Mouse (Mus musculus) testis, postnatal 14 days (tissue): ENCODE data around the gene Hivep3.

Source experiments
- DNase-seq: peaks from one replicate; pipeline ENCODE4 v3.0.0; 2021; ENCODE audit warnings: low spot score

Gene Hivep3

DNA sequence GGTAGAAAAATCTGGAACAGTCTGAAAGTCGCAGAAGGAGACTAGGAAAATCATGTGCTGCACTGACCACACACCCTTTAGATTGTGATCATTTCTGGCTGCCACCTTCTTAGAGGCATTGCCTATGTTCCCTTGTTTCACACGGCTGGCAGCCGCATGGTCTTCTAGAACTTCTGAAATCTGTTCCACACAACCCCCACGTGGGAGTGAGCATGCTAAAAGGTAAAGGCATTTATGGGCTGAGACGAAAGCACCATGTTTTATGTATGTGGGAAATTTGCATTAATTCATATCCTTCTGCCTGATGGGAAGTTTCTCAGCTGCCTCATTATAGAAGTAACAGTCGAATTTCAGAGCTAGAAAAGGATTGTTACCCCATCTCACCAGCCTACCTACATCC lies 140.4 kb downstream of the Hivep3 start:
- no peak for DNase-seq

DNA sequence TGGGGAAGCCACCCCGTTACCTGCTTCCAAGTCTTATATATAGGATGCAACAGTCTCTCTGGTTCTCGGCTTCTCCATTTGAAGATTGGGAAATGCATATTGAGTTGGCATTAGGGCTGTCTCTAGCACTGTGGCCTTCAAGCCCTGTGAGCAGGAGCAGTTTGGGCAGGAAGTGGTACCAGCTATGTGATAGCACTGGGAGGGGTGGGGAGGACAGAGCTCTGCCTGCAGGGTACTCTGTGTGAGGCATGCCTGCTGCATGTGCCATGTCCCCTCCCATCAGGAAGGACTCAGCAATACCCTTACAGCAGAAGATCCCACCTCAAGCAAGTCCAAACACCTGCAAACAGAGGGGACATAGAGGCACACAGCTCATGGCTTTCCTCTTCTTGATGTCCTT lies 142.0 kb downstream of the Hivep3 start:
- no peak for DNase-seq

DNA sequence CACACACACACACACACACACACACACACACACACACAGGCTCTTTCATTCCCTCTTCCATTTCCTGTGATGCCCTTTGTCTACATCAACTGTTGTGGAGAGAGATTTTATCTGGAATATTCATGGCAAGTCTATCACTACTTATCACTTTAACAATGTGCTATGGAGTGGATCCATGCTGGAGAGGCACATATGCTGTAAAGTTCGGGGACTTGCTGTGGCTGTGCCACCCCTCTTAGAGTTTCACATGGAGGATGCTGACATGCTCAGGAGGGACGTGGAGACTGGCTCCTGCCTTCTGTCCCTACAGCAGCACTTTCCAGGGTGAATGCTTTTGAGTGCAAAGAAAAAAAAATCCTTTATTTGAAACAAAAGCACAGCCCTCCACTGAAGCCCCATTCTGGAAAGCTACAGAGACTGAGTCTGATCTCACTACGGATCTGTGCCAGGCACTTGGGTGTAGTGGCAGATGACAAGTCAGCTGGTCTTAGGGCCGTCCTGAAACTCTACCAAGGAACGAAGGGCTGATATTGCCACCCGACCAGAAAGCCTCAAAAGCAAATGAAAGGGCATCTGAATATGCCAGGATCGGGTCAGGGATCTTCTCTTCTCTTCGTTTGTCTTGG lies 143.1 kb downstream of the Hivep3 start:
- DNase-seq: no peak

DNA sequence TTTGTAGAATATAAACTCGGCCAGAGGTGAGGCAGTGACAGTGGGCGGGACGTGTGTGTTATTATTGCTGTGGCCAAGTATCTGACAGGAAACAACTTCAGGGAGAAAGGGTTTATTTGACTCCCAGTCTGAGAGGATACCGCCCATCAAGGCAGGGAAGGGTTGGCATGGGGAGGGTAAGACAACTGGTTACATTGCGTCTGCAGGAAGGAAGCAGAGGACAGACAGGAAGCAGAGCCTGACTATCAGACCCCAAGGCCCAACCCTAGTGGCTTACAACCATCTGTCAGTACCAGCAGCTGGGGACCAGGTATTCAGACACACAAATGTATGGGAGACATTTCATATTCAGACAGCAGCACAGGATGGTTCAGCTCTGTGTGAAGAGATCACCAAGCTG lies 144.6 kb downstream of the Hivep3 start:
- no peak for DNase-seq

DNA sequence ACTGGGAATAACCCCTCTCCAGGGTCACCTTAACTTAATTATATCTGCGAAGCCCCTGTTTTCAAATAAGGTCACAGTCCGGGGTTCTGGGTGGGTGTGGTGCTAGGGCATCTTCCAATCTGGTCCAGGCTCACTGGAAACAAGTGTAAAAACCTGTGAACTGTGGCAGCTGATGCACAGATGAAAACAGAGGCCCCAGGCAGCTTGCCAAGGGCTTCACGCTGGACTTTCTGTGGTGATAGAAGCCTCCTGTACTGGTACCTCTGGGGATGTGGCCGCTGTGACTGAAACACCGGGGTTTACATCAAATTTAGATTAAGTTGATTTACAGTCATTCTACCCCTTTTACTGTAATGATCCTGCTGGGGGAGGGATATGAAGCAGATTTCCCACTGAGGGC lies 146.1 kb downstream of the Hivep3 start:
- no peak for DNase-seq

DNA sequence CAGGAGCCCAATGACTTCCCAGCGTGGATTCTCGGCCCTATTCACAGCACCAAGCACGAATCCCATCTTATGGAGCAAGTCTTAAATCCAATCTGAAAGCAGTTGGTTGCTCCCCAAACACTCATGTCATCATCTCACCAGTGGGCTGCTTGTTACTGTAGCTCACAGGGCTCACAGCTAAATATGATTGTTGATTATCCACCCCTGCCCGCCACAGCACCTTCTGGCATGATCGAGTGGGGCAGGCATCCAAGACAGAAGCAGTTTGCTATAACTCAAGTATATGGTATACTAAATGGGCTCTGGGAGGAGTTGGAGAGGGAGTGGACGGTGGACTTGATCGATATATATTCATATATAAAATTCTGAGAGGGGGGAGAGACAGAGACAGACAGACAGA lies 146.7 kb downstream of the Hivep3 start:
- no peak for DNase-seq

DNA sequence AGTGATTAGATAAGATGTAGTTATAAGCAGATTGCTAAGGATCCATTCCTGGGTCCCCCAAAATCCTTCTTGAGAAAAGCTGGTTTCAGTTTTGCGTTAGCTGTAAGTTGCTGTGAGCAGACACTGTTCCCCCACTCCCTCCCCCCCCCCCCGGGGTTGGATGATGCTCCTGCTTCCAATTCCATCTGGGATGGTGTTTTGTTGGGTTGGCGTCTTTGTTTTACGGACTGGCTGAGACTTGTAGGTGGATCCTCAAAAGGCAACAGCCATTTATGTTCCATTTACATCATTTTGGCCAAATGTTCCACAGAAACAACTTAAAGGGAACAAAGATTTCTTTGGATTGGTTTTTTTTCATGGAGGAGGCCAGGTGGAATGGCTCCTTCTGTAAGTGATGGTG lies 147.7 kb downstream of the Hivep3 start:
- DNase-seq: no peak

DNA sequence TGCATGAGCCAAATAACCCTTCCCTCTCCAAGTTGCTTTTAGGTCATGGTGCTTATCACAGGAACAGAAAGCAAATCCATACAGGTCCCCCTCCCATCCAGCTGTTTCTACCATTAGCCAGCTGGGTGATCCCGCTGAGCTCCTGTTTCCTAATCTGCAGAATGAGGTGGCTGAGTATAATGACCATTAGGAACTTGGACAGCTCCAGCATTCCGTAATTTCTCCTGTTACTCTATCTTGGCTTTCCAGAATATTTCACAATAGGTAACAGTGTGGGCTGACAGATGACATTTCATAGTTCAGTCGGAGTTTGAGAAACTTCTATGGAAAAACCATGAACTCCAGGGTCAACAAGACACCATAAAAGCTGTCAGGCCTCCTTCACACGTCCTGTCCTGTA lies 148.8 kb downstream of the Hivep3 start:
- no peak for DNase-seq

DNA sequence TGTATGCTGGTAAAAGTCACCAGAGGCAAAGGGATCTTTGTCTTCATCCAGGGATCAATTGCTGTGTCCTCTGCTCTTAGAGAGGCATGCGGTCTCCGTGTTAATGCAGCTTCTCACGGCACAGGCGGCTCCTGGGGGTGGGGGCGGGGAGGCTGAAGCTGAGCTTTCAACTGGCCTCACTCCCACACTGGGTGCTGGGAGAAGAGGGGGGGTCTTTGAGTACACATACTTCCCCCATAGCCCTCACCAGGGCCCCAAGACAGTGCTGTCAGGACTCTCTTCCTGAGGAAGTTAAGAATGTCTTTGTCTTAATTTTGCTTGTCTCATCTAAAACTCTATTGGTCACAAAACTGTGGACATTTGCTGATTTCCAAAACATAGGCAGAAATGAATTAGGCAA lies 149.2 kb downstream of the Hivep3 start:
- DNase-seq: no peak

DNA sequence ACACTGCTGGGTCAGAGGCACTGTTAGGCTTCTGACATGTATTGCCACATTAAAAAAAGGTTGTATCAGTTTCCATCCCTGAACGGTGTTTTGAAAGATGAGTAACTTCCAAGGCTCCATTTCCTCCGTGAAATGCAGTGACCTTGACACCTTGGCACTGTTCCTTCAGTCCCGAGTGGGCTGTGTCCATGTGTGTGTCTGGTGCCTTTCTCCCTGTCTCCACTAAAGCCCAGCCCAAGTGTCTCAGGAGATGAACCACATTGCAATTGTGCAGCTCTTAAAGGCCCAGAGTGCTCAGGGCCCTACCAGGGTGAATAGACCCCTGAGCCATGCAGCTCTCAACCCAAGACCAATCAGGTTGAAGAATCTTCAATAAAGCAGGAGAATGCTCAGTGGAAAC lies 153.0 kb downstream of the Hivep3 start:
- DNase-seq: no peak

DNA sequence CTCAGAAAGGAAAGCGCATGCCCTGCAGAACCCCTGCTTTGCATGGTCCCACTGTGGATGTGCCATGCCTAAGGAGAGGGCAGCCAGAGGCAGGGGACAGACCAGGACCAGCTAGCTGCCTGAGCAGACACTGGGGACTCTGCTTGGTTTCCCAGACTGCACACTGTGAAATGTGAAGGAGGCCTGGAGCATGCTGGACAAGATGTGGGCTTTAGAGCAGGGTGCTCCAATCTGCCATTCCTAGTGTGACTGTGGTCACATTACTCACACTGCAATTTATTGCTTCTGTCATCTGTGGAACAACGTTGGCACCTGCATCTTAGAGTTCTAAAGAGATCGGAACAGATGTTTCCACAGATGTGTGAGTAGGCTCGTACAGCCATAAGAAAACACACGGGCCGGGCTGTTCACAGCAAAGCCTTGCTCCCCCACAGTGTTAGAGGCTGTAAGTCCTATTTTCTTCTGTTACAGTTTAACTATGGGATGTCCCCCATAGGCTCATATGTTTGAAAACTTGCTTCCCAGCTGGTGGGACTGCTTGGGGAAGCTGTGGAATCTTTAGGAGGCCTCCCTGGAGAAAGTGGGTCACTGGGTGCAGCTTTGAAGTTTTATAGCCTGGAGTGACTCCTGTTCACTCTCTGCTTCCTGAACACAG lies 154.1 kb downstream of the Hivep3 start:
- DNase-seq: no peak

DNA sequence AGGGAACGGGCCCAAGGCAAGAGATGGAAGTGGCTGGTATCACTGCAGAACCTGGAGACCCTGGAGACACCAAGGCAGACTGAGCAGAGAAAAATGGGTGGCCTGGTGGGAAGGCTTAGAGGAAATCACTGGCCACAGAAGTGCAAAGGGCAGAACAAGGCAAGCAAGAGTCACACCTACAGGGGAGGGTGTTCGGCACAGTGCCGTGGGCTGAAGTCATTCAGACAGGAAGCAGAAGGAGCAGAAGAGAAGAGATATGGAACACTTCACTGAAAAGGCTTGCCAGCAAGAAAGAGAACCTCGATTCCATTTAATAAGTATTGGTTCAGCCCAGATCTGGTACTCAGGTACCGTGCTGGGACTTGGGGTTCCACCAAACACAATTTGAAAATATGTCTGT lies 156.2 kb downstream of the Hivep3 start:
- no peak for DNase-seq

DNA sequence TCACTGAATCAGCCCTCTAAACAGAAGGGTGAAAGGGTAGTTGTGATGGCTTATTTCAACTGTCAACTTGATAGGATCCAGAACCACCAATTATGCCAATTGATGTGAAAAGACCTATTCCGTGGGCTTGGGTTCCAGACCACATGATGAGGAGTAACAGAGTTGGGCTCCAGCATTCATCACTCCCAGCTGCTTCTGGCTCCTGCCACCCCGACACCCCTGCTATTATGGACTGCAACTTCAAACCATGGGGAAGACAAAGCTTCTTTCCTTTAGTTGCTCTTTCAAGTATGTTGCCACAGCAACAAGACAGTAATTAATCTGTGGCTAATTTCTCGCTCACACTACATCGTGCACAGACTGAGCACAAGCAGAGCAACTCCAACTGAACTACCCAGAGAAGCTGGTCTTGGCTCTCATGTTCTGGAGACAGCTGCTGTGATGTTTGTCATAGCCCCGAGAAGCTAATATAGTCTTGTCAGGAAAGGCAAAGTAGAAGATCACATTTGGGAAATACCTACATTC lies 159.7 kb downstream of the Hivep3 start:
- DNase-seq: no peak

DNA sequence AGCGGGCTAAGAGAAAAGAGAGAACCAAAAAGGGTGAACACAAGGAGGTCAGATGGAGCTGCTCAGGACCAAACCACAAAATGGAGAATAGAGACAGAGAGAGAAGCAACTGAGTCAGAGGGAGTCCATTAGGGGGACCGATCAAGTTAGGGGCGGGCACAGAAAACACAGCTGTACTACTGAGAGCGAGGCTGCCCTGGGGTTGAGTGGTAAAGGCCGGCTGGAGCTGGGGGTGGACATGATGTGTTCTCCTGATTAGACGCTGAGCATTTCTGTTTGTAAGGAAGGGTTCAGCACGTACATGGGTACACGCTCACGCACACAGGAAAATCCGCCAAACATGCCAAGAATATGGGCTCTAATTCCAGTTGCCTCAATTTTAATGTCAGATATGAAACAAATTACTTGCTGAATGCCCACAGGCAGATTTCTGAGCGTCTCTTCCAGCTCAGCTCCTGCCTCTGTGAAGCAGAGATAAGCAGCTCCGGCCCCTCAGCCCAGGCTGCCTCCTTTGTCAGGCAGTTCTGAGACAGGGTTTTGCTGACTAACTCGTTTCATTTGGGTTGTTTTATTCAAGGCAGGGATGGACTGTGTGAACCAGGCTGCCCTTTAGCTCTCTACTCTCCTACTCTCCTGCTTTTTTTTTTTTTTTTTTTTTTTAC lies 161.3 kb downstream of the Hivep3 start:
- no peak for DNase-seq

DNA sequence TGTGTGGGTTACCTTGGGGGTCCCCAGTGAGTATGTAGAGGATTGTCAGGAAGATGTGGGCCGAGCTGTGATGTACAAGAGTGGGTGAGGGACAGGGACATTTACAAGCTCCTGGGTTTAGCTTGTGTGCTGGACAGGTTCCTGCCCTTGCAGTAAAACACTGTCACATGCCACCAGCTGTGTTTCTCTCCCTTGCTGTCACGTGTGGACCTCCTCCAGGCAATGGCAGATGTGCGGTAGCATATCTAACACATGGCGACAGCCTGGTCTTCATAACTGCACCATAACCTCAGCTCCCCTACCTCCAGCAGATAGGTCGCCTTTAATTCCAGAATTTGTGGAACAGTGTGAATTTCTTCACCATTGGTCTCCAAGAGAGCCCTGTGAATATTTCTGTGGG lies 161.9 kb downstream of the Hivep3 start:
- DNase-seq: no peak

DNA sequence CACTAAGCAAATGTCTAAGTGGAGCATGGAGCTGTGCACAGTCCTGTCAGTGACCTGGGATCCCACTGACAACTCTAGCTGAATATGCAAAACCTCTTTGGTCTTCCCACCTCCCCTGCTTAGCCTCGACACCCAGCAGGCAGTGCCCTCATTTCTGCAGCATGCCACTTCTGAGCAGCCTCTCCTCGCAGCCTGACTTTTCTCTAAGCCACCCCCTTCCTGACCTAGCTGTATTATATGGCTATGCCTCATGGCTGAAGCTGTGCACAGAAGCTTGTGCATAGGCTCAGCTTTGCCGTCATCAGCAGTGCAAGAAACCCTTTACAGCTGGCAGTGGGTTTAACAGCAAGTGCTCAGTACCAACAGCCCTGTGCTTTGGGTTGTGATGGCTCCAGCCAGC lies 163.0 kb downstream of the Hivep3 start:
- no peak for DNase-seq

DNA sequence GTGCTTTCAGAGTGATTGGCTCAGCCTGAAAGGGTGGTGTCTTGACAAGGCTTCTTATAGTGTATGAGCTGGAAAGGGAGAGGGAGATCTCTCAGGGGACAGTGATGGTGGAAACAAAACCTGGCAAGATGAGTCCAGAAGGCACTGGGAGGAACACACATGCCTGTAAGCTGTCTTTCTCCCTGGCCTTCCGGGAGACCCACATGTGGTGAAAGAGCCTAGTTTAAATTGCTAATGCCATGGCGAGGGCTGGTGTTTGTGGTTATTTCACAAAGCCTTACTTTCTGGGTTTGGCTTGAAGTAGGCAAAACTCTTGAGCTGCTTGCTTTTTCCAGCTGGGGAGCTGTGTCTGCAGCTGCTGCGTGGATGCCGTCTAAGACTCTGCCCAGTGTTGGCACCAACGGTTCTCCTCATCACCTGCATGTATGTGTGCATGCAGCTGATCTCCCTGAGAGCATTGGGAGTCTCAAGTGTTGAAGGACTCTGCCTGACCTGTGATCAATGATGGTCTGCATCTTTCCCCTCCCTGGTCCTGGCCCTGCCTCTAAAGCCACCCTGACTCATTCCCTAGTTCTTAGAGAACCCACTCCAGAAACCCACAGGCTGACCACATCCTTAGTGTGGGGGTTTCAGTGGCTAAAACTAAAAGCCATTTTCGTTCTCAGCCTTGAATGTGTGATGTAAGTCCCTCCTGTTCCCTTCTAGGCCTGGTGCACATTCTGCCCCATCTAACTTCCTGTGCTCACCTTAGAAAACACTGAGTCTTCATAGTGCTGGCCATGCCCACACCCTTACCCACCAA lies 163.7 kb downstream of the Hivep3 start:
- DNase-seq: no peak

DNA sequence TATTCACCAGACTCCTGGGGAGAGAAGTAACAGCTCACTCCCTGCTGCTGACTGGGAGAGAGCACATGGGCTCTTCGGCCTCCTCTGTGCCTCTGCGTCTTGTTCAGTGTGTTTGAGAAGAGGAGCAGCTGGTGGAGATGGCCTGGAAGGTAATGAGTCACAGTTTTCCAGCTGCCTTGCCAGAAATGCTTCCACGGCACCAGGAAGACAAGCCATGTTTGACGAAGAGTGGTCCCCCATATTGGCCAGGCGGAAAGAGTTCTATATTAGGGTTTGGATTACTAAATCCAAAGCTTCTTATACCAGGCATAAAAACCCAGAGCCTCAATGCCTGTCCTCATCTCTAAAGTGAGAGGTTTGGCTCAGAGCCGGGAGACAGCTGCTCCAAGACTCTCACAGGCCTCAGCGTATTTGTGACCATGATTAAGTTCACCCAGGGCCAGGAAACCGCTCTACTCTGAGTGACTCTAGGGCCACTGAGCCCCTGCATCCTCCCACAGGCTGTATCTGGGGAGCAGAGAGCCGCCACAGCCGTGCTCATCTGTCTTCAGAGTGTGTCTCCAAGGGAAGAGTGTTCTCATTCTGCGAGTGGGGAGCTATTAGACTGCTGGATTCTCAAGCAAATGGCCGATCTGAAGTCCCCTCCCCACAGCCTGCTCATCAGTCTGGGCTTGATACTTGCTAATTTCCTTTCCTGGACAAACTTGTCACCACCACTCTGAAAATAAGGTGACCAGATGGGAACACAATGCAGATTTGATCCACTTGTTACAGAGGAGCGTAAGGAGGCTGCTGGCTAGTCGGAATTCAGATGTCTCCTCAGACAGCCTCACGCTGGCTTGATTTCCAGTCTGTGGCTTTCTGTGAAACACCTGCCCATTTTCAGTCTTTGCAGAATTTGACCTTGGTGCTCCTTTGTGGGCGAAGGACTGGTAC lies 168.2 kb downstream of the Hivep3 start:
- no peak for DNase-seq

DNA sequence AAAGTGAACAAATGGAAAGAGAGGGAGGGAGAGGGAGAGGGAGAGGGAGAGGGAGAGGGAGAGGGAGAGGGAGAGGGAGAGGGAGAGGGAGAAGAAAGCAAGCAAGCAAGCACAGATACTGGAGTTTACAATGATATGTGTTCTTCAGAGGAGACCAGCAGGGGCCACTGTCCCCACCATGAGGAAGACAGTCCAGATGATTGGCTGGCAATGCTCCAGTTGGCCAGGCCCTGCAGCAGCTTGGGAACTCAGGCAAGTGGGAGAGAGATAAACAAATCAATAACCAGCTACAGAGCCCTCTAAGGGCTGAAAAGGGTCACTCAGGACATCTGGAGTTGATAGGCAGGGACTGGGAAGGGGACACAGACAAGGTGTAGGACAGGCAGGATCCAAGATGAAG lies 169.7 kb downstream of the Hivep3 start:
- no peak for DNase-seq

DNA sequence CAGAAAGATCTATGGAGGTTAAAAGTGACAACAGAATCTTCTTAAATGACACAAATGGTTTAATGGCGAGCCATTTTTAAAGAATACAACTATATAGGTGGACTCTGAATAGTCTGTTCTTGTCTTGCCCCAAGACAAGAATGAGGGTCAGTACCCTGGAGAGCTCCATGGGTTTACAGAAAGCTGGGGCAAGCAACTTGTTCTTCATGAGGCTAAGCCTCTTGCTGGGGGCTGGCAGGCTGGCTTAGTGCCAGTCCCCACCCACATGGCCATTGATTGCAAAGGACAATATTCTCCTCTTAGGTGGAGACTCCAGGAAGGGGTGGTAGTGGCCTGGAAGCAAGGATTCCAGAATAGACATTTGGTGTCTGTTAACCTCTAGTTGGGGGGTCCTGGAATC lies 170.2 kb downstream of the Hivep3 start:
- DNase-seq: no peak

DNA sequence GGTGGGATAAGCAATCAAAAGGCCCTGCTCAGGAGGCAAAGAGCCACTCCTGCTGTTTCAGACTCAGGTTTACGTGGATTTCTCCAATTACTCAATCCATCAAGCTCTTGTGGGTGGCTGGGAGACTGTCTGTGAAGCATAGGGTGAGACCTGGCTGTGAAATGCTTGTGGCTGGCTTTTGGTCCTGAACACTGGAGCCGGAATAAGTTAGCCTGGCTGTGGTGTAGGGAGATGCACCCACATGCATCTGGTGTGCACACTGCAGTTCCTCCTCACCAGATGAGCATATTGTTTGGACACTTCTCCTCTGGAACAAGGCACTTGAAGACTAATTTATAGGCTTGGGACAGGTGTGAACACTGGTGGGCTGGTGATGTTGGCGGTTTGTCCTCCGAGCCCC lies 170.7 kb downstream of the Hivep3 start:
- DNase-seq: no peak

DNA sequence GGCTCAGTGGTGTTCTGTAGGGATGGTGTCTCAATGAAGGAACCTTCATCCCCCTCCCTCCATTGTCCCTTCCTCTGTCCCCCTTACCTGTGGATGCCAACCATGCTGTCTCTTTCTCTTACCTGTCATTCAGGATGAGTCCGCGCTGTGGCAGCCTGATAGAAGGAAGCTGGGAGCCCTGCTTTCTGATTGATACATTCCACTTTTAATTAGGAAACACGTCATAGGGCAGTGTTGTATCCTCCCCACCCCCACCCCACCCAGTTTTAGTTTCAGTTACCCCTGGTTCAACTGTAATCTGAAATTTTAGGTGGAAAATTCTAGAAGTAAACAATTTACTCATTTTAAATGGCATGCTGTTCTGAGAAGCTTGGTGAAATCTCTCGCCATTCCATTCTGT lies 173.5 kb downstream of the Hivep3 start:
- DNase-seq: no peak
